Mouse (Mus musculus) small intestine, adult 2 months (tissue): ENCODE measurements around the gene Tubgcp3.

Experiments used
- CTCF ChIP-seq: fragments of 200-500 bp; IDR thresholded peaks from 2 replicates; pipeline ENCODE4 v1.5.1; 2012; ENCODE audit warnings: low read depth, mild to moderate bottlenecking, control low read depth, inconsistent platforms, low read length, moderate library complexity, mixed read lengths; ENCODE audit not compliant: insufficient replicate concordance, insufficient read length; ENCODE audit errors: extremely low read depth
- POLR2A ChIP-seq: fragments of 200-500 bp; IDR thresholded peaks from 2 replicates; pipeline ENCODE4 v1.6.1; 2012; ENCODE audit warnings: low read depth, mild to moderate bottlenecking, control low read depth, inconsistent platforms, low read length, moderate library complexity

DNA sequence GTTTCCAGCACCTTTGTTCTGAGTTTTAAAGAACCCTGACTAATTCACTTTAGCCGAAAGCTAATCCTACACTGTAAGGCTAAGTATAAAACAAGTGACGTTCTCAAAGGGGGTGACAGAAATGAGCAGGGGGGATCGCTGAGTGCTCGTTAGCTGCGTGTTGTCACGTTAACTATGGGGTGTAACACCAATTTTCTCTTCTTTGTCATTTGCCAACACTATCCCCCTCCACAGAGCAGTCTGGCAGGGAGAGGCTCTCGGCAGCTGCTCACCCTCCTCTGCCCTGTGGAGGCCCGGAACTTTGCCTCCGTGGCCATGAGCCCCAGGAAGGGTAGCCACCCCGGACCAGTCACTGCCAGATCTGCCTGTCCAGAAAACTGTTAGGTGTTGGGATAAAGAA is 106.6 kb downstream of the Tubgcp3 start:
- no peak for TF ChIP-seq CTCF
- TF ChIP-seq POLR2A, result no peak
